Mouse (Mus musculus) hindbrain, embryonic 11.5 days (tissue): ENCODE data around the gene Amn. TPM values are rescaled to one million over a fixed set of nuclear protein-coding genes. Genes with fewer than 3 reads are reported as not detected.

Source experiments
- ATAC-seq: fragments of 200-750 bp; cut with Nextera tagmentation; 2 replicates; pipeline ENCODE4 v1.8.0; 2017; ENCODE audit warnings: mild to moderate bottlenecking, moderate TSS enrichment, moderate library complexity; ENCODE audit not compliant: low FRiP score
- DNase-seq: peaks from one replicate; pipeline ENCODE4 v3.0.0-alpha.2; 2015; ENCODE audit warnings: low spot score
- H3K27ac ChIP-seq: fragments of 300-500 bp; sonication (generic); 2 replicates; pipeline ENCODE4 v1.5.1; 2014; ENCODE audit warnings: mild to moderate bottlenecking, low read depth, low read length
- H3K27me3 ChIP-seq: fragments of 300-500 bp; sonication (generic); 2 replicates; pipeline ENCODE4 v1.6.1; 2014; ENCODE audit warnings: mild to moderate bottlenecking, low read length, moderate library complexity, mixed read lengths; ENCODE audit not compliant: control insufficient read depth, insufficient read depth
- H3K36me3 ChIP-seq: fragments of 300-500 bp; sonication (generic); 2 replicates; pipeline ENCODE4 v1.6.1; 2014; ENCODE audit warnings: mild to moderate bottlenecking, low read length, moderate library complexity, mixed read lengths; ENCODE audit not compliant: control insufficient read depth, insufficient read depth
- H3K4me1 ChIP-seq: fragments of 300-500 bp; sonication (generic); replicated peaks from 2 replicates; pipeline ENCODE4 v1.6.1; 2014; ENCODE audit warnings: low read length, mixed read lengths; ENCODE audit not compliant: control insufficient read depth, insufficient read depth
- H3K4me2 ChIP-seq: fragments of 300-500 bp; sonication (generic); replicated peaks from 2 replicates; pipeline ENCODE4 v1.6.1; 2014; ENCODE audit warnings: mild to moderate bottlenecking, low read depth, low read length
- H3K4me3 ChIP-seq: fragments of 300-500 bp; sonication (generic); 2 replicates; pipeline ENCODE4 v1.5.1; 2014; ENCODE audit warnings: low read depth, low read length
- H3K9ac ChIP-seq: fragments of 300-500 bp; sonication (generic); 2 replicates; pipeline ENCODE4 v1.6.1; 2014; ENCODE audit warnings: low read depth, low read length
- H3K9me3 ChIP-seq: fragments of 300-500 bp; sonication (generic); 2 replicates; pipeline ENCODE4 v1.6.1; 2016; ENCODE audit warnings: low read length; ENCODE audit not compliant: control insufficient read depth
- WGBS: fragments of 180-500 bp; shearing (Covaris S2); extraction: QIAGEN DNeasy Blood & Tissue Kit; methylation state at CpG from one replicate; pipeline ENCODE4 v1.1.7; 2014; 5-methylcytosine and 5-hydroxymethylcytosine counted together
- polyA plus RNA-seq: library from polyadenylated mRNA; unstranded; fragments of >200 nt; fragmentation: Nextera tagmentation; extraction: Ambion mirVana; gene quantifications from 2 replicates; pipeline ENCODE4 v1.2.1, GENCODE M21; 2014

The Amn gene
- polyA plus RNA-seq, 1 experiment from 2014 or later = 0.76 TPM

DNA sequence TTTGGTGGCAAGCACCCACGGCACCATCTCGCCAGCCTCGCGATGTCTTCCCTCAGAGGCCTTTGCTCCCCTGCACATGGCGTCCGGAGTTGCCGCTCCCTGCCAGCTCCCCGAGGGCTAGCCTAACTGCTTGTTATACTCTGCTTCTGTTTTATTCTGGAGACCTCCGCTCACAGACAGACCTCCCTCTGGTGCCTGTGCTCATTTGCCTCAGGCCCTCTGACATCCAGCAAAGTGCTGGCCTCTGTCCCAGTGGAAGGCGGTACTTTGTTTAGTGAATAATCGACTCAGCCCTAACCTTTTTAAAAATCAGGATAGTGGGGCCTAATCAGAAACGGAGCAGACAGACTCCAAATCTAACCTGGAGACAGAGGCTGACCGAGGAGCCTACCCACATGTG, 50.9 kb downstream of the Amn start:
- ATAC-seq = no peak
- 95% methylated on average over 13 of the region's 13 CpGs for whole genome bisulfite sequencing

DNA sequence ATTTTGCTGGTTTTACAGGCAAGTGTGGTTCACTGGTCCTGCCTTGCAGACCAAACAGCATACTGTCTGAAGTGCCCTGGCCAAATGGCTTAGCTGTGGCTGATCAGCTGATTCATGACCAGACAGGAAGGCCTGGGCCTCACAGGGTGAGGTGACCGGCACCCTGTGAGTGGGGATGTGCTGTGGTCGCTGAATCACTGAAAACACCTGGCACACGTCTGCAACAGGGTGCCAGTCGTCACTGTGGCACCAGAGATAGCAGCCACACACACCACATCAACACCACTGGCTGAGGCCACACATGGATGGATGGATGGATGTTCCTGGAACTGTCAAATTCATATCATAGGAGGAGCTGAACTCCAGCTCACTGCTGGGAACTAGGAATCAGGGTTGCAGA, 52.5 kb downstream of the Amn start:
- no peak overlapping the region for H3K9ac ChIP-seq
- no peak for ATAC-seq
- H3K27ac ChIP-seq = no peak overlapping the region
- no peaks in the 10 kb centered on the region for H3K27me3 ChIP-seq
- H3K36me3 ChIP-seq = peaks cover 31% of the 10 kb centered on the region
- no peak for DNase-seq
- no peak overlapping the region for H3K4me3 ChIP-seq
- WGBS = 84% methylated on average over 4 of the region's 4 CpGs
- H3K4me1 ChIP-seq = no peaks in the 10 kb centered on the region
- no peaks in the 10 kb centered on the region for H3K9me3 ChIP-seq
- no peak overlapping the region for H3K4me2 ChIP-seq

More for the DNA sequence above, 50.9 kb downstream of the Amn start:
- no peak overlapping the region for H3K4me3 ChIP-seq
- H3K27ac ChIP-seq = no peak overlapping the region
- DNase-seq = no peak
- no peaks in the 10 kb centered on the region for H3K27me3 ChIP-seq
- H3K4me1 ChIP-seq = no peaks in the 10 kb centered on the region
- peaks cover 36% of the 10 kb centered on the region for H3K36me3 ChIP-seq
- H3K9ac ChIP-seq = no peak overlapping the region
- no peaks in the 10 kb centered on the region for H3K9me3 ChIP-seq
- H3K4me2 ChIP-seq = no peak overlapping the region

DNA sequence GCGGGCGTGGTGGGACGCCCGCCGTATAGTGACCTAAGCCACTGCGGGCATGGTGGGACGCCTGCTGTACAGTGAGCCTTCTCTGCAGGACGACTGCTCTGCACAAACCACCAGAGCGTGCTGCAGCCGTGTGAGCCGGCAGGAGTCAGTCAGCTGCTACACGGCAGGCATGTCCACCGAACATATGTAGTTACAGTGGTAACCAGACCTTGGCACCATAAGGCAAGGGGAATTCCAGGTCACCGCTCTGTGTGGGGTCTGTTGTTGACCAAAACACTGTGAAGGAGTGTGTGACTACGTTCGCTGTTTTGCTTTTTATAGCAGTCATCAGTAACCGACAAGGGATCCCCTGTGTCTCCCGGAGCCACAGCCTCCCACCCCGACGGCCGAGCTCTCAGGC, 53.6 kb downstream of the Amn start:
- no peak overlapping the region for H3K9ac ChIP-seq
- H3K27me3 ChIP-seq = no peaks in the 10 kb centered on the region
- DNase-seq (no peak), ATAC-seq (no peak)
- peaks cover 31% of the 10 kb centered on the region for H3K36me3 ChIP-seq
- H3K9me3 ChIP-seq = no peaks in the 10 kb centered on the region
- WGBS = 95% methylated on average over 21 of the region's 21 CpGs
- H3K27ac ChIP-seq = no peak overlapping the region
- no peak overlapping the region for H3K4me2 ChIP-seq
- no peak overlapping the region for H3K4me3 ChIP-seq
- no peaks in the 10 kb centered on the region for H3K4me1 ChIP-seq

DNA sequence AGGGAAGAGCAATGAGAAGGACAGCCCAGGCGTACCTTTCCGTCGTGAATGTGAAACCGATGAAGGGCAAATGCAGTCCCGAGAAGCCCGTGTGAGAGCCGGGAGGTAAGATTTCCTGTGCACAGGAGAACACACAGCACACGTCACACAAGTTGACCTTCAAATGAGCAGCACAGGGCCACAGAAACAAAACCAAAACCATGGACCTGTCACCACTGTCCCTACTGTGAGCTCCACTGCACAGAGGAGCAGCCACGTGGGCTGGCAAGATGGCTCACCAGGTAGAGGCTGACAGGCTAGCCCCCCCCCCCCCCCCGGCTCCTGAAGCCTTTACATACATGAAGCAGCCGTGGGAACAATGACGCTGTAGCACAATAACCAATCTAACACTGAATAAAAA, 54.1 kb downstream of the Amn start:
- Histone ChIP-seq H3K36me3 (peaks cover 28% of the 10 kb centered on the region), H3K4me1 (no peaks in the 10 kb centered on the region), H3K27ac (no peak overlapping the region), H3K27me3 (no peaks in the 10 kb centered on the region), H3K4me3 (no peak overlapping the region), H3K9ac (no peak overlapping the region), H3K4me2 (no peak overlapping the region), H3K9me3 (no peaks in the 10 kb centered on the region)
- 96% methylated on average over 12 of the region's 12 CpGs for WGBS
- DNase-seq (no peak), ATAC-seq (no peak)

DNA sequence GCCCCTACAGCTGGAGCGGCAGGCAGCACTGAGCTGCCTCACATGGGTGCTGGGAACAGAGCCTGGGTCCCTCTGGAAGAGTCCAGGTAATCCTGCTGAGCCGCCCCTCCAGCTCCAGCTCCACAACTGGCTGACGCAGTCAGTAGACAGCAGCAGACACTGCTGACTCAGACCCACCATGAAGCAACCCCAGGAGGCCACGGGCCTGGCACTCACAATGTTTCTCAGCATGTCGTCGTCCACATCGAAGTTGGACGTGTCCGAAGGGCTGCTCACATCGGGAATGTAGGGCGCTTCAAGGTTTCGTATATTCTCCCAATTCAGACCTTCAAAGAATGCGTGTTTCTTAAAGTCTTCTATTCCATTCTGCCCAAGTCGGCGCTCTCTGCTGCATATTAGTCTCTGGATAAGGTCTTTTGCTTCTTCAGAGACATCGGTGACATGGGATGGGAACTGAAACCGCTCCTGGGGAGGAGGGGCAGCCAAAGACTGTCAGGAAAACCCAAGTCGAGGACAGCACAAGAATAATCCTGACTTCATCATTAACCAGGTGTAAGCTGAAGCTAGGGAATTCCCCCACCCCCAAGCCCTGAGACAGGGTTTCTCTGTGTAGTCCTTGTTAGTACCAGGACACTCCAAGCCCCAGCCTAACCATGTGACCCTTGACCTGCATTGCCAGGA, 55.0 kb downstream of the Amn start:
- no peak for ATAC-seq

More for the DNA sequence above, 55.0 kb downstream of the Amn start:
- 93% methylated on average over 18 of the region's 18 CpGs for WGBS
- Histone ChIP-seq H3K4me3 (no peak overlapping the region), H3K4me2 (no peak overlapping the region), H3K4me1 (no peaks in the 10 kb centered on the region), H3K9me3 (no peaks in the 10 kb centered on the region), H3K36me3 (peaks cover 25% of the 10 kb centered on the region), H3K27me3 (no peaks in the 10 kb centered on the region), H3K27ac (no peak overlapping the region), H3K9ac (no peak overlapping the region)
- DNase-seq = no peak

Other genes starting within 250 kb of the Amn start
- 11.5 and 13.2 TPM in 2 replicates for gene Rcor1, start 231.7 kb upstream of the Amn start, polyA plus RNA-seq
- 11.4 and 16.2 TPM in 2 replicates for gene Traf3, start 104.7 kb upstream of the Amn start, polyA plus RNA-seq
- not detected in 2 replicates for gene 4930595D18Rik, start 86.6 kb upstream of the Amn start, polyA plus RNA-seq
- 28.6 and 31.9 TPM in 2 replicates for gene Cdc42bpb, start 106.6 kb downstream of the Amn start, polyA plus RNA-seq
- 0.47 TPM in 1 of 2 replicates, not detected in the other for gene Lbhd2, start 135.7 kb downstream of the Amn start, polyA plus RNA-seq
- 3.5 and 3.8 TPM in 2 replicates for gene Exoc3l4, start 145.9 kb downstream of the Amn start, polyA plus RNA-seq
- 1.9 and 2.0 TPM in 2 replicates for gene Tnfaip2, start 171.4 kb downstream of the Amn start, polyA plus RNA-seq
- 8.9 and 10.1 TPM in 2 replicates for gene Gm266, start 214.7 kb downstream of the Amn start, polyA plus RNA-seq